Mouse (Mus musculus) heart, postnatal 14 days (tissue): Measurements from ENCODE around the gene Gsta4. TPM values are rescaled to one million over a fixed set of nuclear protein-coding genes. Genes with fewer than 3 reads are reported as not detected.
"Not testable (repeated sequence)": the region's sequence is repeated elsewhere in the genome, so short reads cannot be mapped to it uniquely, and the experiment has no call there.

Experiments
- DNase-seq, 2 experiments: peaks; one replicate each; pipeline ENCODE4 v3.0.0; 2021 to 2022
- intact Hi-C: fragments of 180-260 bp; cut with DNase I; formaldehyde crosslinking; loops from one replicate; pipeline ENCODE4 v1.15.1; 2025
- total RNA-seq, 2 experiments: library from RNA; stranded (reverse); gene quantifications; 2 replicates each; pipeline ENCODE4 v1.2.3; 2021

Gsta4 gene
- total RNA-seq, 2 experiments from 2014 or later = 60.1 to 70.6 TPM

GRCm38 (mm10) chr9:78224418-78224817 lies 41.8 kb downstream of the Gsta4 start:
- intact Hi-C loops = no loop called here
- no peak for DNase-seq

GRCm38 (mm10) chr9:78225304-78225703 lies 42.7 kb downstream of the Gsta4 start:
- DNase-seq = no peak
- intact Hi-C loops = no loop called here

GRCm38 (mm10) chr9:78228122-78228521 lies 45.5 kb downstream of the Gsta4 start:
- intact Hi-C loops = no loop called here
- no peak for DNase-seq

- intact Hi-C loops, DNase-seq: not testable (repeated sequence)
Observed at GRCm38 (mm10) chr9:78229658-78230057, 47.1 kb downstream of the Gsta4 start.

GRCm38 (mm10) chr9:78230461-78230860 lies 47.9 kb downstream of the Gsta4 start, which contains the start of gene Gsta1:
Gene Gsta1 (plus strand): TSS chr9:78230656.
- intact Hi-C loops, DNase-seq: not testable (repeated sequence)

DNA sequence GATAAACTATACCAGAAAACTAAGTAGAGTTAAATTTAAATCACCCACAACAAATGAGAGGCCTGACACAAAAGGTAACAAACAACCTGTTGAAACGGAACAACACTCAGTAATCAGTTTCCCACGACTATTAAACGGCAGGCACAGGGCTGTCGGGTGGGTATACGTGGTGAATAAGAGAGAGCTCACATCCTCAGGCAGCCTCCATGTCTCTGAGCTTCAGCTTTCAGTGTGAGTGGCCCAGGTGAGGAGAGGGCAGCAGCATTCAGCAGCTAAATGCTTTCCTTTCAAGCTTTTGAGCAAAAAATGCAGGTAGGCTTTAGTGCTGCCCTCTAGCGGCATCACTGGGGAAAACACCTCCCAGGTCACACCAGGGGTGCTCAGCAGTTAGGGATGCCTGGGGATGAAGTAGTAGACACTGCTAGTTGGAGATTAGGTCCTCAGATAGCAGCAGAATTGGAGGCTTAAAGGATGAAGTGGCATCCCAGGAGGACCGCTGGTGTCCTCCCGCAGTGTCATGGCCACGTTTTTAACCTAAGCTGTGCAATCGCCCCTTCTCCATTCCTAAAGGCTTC lies 50.6 kb downstream of the Gsta4 start:
- intact Hi-C loops, DNase-seq: not testable (repeated sequence)

DNA sequence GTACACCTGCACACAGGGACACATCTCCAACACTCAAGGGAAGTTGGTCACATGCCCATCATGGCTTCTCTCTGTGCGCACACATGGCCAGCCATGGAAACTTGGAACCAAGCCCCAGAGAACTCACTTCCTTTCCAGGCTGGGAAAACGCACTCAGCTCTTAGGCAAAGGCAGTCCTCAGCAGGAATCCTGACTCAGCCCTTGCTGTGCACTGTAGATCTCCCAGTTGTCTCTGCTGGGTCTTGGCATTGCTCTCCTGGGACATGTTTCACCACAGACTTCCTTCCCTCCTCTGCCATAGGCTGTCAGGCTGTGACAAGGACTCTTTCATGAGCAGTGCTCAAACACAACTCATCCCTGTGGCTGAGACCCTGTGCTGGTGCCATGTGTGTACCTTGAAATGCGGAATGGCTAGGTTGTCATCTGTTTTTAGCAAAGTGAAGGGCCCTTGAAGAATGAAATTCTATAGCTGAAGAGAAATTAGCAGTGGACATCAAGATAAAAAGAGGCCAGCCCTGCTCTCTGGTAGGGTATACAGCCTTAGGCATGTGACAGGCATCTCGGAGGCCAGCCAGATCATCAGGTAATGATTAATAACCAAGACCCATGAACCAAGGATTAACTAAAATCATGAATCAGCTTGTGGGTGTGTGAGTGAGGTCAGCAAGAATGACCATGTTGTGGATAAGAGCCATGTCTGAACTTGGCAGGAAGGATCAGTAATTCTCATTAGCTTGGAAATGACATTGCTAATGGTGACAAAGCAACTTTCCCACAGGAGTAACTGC lies 73.3 kb downstream of the Gsta4 start:
- peak in 1 of 2 experiments; percentile 2 for DNase-seq
- intact Hi-C loops = not testable (repeated sequence)

DNA sequence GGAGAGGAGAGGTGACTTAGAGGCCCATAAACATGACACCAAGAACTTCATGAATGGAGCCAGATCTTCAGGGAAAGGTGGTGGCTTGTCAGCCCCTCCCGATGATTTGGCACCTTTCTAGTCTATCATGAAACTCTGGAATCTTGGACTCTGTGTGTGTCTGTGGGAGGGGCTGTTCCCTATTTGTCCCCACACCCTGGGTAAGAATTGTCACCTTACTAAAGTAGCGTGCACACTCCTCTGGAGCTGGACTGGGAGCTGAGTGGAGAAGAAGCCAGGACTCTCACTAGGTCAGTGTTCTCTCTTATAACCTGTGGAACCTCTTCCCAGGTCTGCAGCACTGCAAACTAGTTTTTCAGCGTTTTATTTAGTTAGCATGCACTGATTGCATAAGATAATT lies 74.3 kb downstream of the Gsta4 start, which contains the start of gene Gm3776:
Gm3776 (plus strand) TSS at position 216 of the 400 bp plus-strand sequence.
- intact Hi-C loops, DNase-seq: not testable (repeated sequence)

Other genes starting within 250 kb of the Gsta4 start
- gene Gcm1, start 130.8 kb upstream of the Gsta4 start, total RNA-seq = not detected
- gene Fbxo9, start 73.7 kb upstream of the Gsta4 start, total RNA-seq = 10 to 100 TPM; 65.4 to 70.7 TPM
- 10 to 100 TPM; 16.2 to 16.6 TPM for gene Ick, start 73.6 kb upstream of the Gsta4 start, total RNA-seq
- gene Gsta1, start 47.9 kb downstream of the Gsta4 start, total RNA-seq = under 1 TPM in 1 of 2 experiments, not detected in 1; 0.55 TPM
- gene Gm3776, start 74.4 kb downstream of the Gsta4 start, total RNA-seq = not detected
- gene Gm10639, start 107.1 kb downstream of the Gsta4 start, total RNA-seq = not detected
- gene Omt2a, start 132.0 kb downstream of the Gsta4 start, total RNA-seq = not detected
- gene Omt2b, start 144.8 kb downstream of the Gsta4 start, total RNA-seq = not detected
- not detected for gene Gsta2, start 173.0 kb downstream of the Gsta4 start, total RNA-seq
- not detected for gene Dppa5a, start 185.4 kb downstream of the Gsta4 start, total RNA-seq
- not detected for gene Ooep, start 196.0 kb downstream of the Gsta4 start, total RNA-seq
- gene Ddx43, start 213.0 kb downstream of the Gsta4 start, total RNA-seq = not detected